Mouse (Mus musculus) liver, adult 2 months (tissue): ENCODE measurements around the gene Adamtsl1. TPM values are rescaled to one million over a fixed set of nuclear protein-coding genes. Genes with fewer than 3 reads are reported as not detected.

ENCODE experiments used
- DNase-seq: peaks from one replicate; pipeline ENCODE4 v3.0.0-alpha.2; 2011; ENCODE audit warnings: low read depth, low spot score; ENCODE audit errors: extremely low read depth
- H3K27ac ChIP-seq: fragments of 200-500 bp; replicated peaks from 2 replicates; pipeline ENCODE4 v1.5.1; 2012; ENCODE audit warnings: low read depth, mild to moderate bottlenecking, control low read depth, inconsistent platforms, low read length; ENCODE audit not compliant: insufficient read depth
- H3K27me3 ChIP-seq: fragments of 200-500 bp; 2 replicates; pipeline ENCODE4 v1.6.1; 2012; ENCODE audit warnings: mild to moderate bottlenecking, moderate library complexity, low read length, inconsistent platforms; ENCODE audit not compliant: control insufficient read depth, insufficient read depth
- H3K36me3 ChIP-seq: fragments of 200-500 bp; 2 replicates; pipeline ENCODE4 v1.6.1; 2012; ENCODE audit warnings: low read length, inconsistent platforms; ENCODE audit not compliant: control insufficient read depth, insufficient read depth
- H3K4me1 ChIP-seq: fragments of 200-500 bp; 2 replicates; pipeline ENCODE4 v1.6.1; 2011; ENCODE audit warnings: low read length; ENCODE audit not compliant: control insufficient read depth, insufficient read depth
- H3K4me3 ChIP-seq: fragments of 200-500 bp; 2 replicates; pipeline ENCODE4 v1.5.1; 2011; ENCODE audit warnings: low read depth, mild to moderate bottlenecking, control low read depth, low read length, moderate library complexity; ENCODE audit not compliant: insufficient read depth
- H3K79me2 ChIP-seq: fragments of 200-500 bp; 2 replicates; pipeline ENCODE4 v1.6.1; 2012; ENCODE audit warnings: inconsistent platforms, mild to moderate bottlenecking, low read length, moderate library complexity; ENCODE audit not compliant: control insufficient read depth, insufficient read depth
- H3K9ac ChIP-seq: fragments of 200-500 bp; 2 replicates; pipeline ENCODE4 v1.6.1; 2012; ENCODE audit warnings: low read depth, mild to moderate bottlenecking, control low read depth, inconsistent platforms, low read length
- CTCF ChIP-seq: fragments of 200-500 bp; IDR thresholded peaks from 2 replicates; pipeline ENCODE4 v1.5.1; 2011; ENCODE audit warnings: low read depth, low read length, control low read depth
- POLR2A ChIP-seq: fragments of 200-500 bp; IDR thresholded peaks from 2 replicates; pipeline ENCODE4 v1.6.1; 2011; ENCODE audit warnings: low read length, control low read depth; ENCODE audit not compliant: insufficient read depth; ENCODE audit errors: extremely low read depth
- WGBS: fragments of 180-500 bp; shearing (Covaris S2); methylation state at CpG from one replicate; pipeline ENCODE4 v1.1.7; 2018; 5-methylcytosine and 5-hydroxymethylcytosine counted together
- polyA plus RNA-seq: library from polyadenylated mRNA; depleted of rRNA; stranded (reverse); fragments of >200 nt; gene quantifications from 2 replicates; pipeline ENCODE4 v1.2.3, GENCODE M21; 2012
- total RNA-seq: library from RNA; depleted of rRNA; stranded (reverse); fragments of >200 nt; gene quantifications from 2 replicates; pipeline ENCODE4 v1.2.3, GENCODE M21; 2014

Adamtsl1 gene
- total and polyA plus RNA-seq, 2 experiments, result 0.61 to 0.65 TPM

DNA sequence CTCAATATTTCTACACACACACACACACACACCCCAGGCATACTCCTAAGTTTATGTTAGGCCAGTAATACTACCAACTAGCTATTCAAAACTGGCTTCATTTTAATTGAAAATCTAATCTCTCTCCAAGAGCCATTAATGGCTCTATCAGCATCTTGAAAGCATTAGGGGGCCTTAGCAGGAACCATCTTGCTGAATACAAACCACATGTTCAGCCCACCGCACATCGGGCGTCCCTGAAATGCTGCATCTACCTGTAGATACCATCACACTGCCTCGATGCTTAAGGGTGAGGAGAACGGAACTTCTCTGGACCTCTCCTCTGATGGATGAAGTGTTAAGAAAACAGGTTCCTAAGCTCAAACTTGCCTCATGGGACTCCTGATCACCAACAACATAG is 950.8 kb downstream of the Adamtsl1 start:
- TF ChIP-seq POLR2A (no peak), CTCF (no peak)

More for the DNA sequence above, 950.8 kb downstream of the Adamtsl1 start:
- Histone ChIP-seq H3K4me3 (no peak overlapping the region), H3K27me3 (no peaks in the 10 kb centered on the region), H3K4me1 (no peaks in the 10 kb centered on the region), H3K9ac (no peak overlapping the region), H3K27ac (no peak overlapping the region), H3K36me3 (no peaks in the 10 kb centered on the region), H3K79me2 (no peaks in the 10 kb centered on the region)
- WGBS, result 97% methylated on average over 5 of the region's 5 CpGs
- no peak for DNase-seq
